Mouse (Mus musculus) hematopoietic stem cell, adult 5-6 weeks (primary cell): ENCODE measurements at regions not wholly inside any gene's neighbourhood (a gene's known extent, or its start where the extent isn't known, plus 50 kb on each side); places are given as distances from the start of the nearest gene placed in this dataset.
"Not testable (repeated sequence)": the region's sequence is repeated elsewhere in the genome, so short reads cannot be mapped to it uniquely, and the experiment has no call there.

ENCODE experiments used
- ATAC-seq, 2 experiments: fragments of 125-278 bp in 1 of 2; replicated peaks in 1 of 2; 2 replicates each; pipeline ENCODE4 v1.8.0; 2016 to 2017; ENCODE audit warnings: inconsistent platforms in 2 of 2, mild to moderate bottlenecking in 2 of 2, moderate number of reproducible peaks in 2 of 2, low read depth in 1 of 2, moderate TSS enrichment in 1 of 2; ENCODE audit not compliant: low FRiP score in 2 of 2, poor library complexity in 2 of 2, severe bottlenecking in 2 of 2, insufficient read depth in 1 of 2, low TSS enrichment in 1 of 2

GRCm38 (mm10) chr17:85859926-85860707, 172.0 kb upstream of the Six2 start:
- ATAC-seq = no peak

DNA sequence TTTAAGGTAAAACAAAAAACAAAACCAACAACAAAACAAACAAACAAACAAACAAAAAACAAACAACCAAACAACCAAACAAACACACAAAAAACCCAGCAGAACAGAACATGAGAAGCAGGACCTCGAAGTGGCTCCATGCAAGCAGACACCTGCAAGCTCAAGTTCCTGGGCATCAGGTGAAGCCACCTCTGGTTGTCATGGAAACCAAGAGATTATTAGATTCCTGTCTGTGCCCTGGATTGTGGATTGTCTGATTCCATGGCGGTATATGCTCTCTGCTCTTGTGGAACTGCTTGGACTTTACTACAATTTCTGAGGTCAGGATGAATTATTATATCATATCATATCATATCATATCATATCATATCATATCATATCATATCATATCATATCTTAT, 170.4 kb upstream of the Six2 start:
- no peak for ATAC-seq

GRCm38 (mm10) chr17:85857705-85858472, 169.8 kb upstream of the Six2 start:
- ATAC-seq = no peak

GRCm38 (mm10) chr17:85856894-85857293, 168.8 kb upstream of the Six2 start:
- ATAC-seq = not testable (repeated sequence)

GRCm38 (mm10) chr17:85853156-85853555, 165.1 kb upstream of the Six2 start:
- no peak for ATAC-seq

DNA sequence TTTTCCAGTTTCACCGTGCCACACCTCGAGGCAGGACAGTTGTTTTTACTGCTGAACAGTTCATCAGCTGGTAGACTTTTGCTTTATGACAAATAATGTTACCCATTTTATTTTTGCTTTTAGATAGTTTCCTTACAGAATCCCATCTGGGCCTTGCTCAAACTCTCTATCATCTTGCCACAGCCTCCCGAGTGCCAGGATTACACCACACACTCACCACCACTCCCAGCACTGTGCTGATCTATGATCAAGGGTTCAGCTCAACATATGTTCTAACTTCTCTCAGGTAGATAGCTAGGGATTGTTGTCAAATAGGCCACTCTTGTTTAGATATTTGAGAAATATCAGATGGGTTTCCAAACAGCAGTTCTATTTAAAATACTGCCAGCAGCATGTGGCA, 160.5 kb upstream of the Six2 start:
- ATAC-seq = no peak; a peak in 1 of 4 replicates

DNA sequence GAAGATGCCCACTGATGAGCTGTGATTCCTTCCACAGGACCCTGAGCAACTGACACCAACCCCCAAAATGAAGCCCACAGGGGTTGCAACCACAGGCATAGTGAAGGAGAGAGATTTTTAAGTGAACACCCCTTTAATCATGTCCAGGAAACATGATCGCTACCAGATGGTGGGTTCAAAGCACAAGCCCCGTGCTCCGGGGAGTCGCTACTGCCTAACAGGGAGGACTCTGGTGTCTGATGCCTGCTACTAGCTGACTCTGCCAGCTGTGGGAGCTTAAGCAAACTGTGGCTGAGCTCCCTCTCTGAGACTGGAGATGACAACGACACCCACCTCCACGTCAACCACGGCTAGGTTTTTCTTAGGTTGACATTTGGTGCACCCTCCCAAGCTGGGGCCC, 159.7 kb upstream of the Six2 start:
- no peak for ATAC-seq

DNA sequence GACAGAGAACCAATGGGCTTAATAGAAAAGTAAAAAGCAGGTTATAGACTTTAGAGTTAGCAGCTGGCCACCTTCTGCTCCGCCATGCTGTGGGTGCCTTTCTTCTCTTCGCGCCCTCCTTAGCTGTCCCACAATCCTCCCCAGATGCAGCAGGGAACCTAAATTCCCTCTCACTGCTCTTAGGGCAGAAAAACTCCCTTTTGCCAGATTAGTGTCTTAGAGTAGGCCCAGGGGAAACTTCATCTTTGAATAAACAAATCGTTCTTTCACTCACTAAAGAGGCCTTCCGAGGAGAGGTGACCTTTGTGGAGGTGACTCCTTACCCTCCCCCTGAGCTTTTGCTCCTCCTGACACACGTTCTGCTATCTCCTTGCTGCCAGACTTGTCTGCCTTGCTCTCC, 157.0 kb upstream of the Six2 start:
- no peak for ATAC-seq

DNA sequence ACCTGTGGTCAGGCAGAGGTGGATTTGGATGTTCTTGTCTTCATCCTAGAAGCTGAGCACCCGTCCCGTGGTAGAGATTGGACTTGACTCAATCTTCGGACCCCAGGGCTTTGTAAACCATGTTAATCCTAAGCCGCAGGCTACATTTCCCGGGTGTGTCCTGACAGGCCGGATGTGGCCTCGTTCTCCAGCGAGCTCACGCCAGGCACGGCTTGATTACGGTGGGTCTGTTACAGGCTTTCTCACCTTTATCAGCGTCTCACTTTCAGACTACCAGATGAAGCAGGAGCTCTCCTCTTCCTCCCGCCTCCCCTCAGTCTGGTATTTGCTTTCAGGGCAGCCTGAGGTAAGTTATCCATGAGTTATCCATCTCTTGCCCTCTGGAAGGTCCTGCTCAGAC, 156.4 kb upstream of the Six2 start:
- no peak for ATAC-seq

- no peak for ATAC-seq
Observed at GRCm38 (mm10) chr17:85823036-85823435, 135.0 kb upstream of the Six2 start.

DNA sequence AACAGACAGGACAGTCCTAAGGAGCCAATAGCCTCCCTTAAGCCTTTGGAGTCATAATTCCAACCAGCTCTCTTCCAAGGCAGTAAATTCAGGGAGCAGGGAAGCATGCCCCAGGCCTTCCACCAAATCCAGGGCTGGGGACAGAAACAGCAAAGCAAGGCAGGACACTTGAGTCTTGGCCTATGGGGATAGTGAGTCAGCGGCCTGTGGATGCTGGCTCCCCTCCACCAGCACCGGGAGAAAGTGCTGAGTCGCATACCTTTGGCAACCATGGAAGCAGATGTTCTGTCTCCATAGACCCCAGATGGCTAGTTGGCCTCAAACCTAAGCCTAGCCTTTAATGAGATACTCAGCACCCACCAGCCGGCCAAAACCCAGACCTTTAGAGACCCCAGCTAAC, 133.8 kb upstream of the Six2 start:
- no peak for ATAC-seq

- ATAC-seq = no peak
Observed at GRCm38 (mm10) chr17:85818098-85818855, 130.2 kb upstream of the Six2 start.

- no peak for ATAC-seq
Observed at GRCm38 (mm10) chr17:85816521-85816920, 128.4 kb upstream of the Six2 start.

DNA sequence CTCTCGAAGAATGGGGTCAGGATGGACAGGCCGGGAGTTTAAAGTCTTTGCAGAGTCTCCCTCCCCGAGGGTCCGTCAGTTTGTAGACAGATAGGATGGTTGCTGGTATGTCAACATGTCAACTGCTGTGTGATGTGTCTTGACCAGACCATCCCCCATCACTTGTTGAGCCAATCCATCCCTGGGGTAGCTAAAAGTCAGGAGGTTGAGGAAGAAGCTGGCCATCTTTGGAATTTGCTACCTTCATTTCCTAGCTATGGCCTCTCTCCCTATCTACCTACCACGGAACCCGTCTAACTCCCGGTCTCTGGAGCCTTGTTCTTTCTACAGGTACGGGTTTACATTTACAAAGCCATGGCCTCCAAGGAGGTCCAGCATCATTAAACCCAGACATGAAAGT, 128.0 kb upstream of the Six2 start:
- ATAC-seq = no peak

DNA sequence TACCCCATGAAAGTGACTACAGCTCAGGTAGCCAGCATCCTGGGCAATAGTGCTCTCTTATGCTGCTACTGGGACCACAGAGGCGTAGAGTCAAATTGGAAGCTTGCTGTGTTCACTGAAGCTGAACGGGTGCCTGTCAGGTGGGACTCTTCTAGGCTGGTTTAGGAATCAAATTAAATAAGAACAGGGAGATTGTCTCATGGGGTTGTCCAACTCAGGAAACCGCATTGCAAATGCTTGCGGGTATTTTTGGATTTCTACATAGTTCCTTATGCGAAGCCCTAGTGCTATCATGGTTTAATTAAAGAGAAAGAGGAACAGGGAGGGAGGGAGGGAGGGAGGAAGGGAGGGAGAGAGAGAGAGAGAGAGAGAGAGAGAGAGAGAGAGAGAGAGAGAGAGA, 120.5 kb upstream of the Six2 start:
- peak; percentile 77 to 78 for ATAC-seq

GRCm38 (mm10) chr17:85805726-85806359, 117.8 kb upstream of the Six2 start:
- ATAC-seq = no peak

DNA sequence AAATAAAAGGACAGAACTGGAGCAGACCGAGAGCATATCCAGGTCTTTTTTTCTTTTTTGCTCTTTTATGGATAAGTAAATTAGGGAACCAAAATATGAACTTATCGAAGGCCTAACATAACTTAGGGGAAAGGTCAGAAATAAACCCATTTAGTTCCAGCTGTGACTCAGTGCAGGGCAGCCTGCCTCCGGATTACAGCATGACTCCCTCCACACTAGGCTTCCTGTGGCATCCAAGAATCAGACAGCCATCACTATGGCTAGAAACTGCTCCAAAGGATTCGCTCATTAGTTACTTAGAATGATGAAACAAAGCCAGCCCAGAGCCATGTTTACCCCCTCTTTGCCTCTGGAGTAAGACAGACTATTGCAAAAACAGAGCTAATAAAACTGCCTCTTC, 116.6 kb upstream of the Six2 start:
- ATAC-seq = no peak

DNA sequence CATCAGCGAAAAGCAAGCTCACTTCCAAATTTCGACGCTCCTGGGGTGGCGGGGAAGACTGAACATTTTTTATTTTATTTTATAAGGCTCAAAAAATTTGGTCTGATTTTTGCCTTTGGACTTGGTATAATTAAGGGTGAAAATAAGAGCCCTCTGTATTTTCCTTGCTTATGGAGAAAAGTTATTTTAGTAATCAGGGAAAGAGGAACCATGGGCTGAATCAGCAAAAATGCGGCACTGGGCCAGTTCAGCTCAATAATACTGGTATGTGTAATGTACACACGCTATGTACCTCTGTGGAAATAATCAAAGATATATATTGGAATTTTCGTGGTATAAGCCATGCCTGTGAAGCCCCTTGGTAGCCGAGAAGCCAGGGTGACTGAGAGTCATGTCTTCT, 113.7 kb upstream of the Six2 start:
- no peak for ATAC-seq
